Mouse (Mus musculus) hindlimb bud, embryonic 11.5 days (tissue): ENCODE measurements around the gene Ccdc34.

ENCODE experiments used
- DNase-seq: peaks from one replicate; pipeline ENCODE4 v3.0.0-alpha.2; 2012; ENCODE audit warnings: low read depth, low spot score; ENCODE audit errors: extremely low spot score

Gene Ccdc34

GRCm38 (mm10) chr2:110176761-110177400, 159.3 kb downstream of the Ccdc34 start:
- no peak for DNase-seq

DNA sequence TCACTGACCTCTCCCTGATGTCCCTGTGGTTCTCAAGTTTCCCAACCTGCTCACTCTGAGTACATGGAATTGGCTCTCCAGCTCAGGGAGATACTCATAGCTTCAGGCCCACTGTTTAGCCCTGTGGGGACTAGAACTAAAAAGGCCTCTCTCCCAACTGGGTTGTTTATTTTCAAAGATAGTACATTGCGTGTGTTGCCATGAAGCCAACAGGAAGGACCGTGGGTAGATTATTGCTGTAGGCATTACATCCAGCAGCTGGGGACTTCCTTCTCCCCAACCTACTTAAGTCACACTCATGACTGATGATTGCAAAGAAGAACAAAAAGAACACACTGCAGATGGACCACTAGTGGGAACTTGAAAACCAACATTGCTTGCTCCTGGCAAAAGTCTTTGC, 159.8 kb downstream of the Ccdc34 start:
- no peak for DNase-seq

DNA sequence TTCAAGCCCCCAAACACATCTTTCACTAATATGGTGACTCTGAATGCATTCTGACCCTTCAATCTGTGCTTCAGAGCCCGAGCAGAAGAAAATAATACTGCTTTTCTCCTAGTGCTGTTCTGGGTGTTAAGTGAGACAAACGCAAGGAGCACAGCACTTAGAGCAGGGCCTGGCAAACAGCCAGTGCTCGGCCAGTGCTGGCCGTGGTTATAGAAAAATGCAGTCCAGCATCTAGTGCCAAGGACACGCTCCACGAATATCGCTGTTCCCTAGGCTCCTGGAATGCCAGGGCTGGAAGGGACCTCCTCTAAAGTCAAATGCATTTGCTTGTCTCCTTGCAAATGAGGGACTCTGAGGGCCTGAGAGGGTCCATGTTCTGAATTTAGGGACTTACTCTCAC, 160.3 kb downstream of the Ccdc34 start:
- DNase-seq, result no peak

- DNase-seq, result no peak
Measured at GRCm38 (mm10) chr2:110179669-110180315, 162.2 kb downstream of the Ccdc34 start.

DNA sequence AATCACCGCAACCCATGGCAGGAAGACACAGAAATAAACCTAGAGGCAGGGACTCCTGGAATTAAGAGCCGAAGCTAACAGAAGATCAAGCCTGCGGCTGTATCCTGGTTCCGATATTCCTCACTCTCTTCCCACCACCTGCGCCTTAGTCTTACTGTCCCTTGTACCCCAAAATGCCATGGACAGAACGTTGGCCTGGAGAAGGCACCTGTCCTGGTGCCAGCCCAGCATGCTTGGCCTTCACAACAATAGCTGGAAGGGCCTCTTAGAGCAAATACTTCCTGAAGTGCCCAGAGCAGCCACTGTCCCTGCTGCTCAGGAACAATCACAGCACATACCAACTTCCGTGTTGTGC, 162.7 kb downstream of the Ccdc34 start:
- no peak for DNase-seq

DNA sequence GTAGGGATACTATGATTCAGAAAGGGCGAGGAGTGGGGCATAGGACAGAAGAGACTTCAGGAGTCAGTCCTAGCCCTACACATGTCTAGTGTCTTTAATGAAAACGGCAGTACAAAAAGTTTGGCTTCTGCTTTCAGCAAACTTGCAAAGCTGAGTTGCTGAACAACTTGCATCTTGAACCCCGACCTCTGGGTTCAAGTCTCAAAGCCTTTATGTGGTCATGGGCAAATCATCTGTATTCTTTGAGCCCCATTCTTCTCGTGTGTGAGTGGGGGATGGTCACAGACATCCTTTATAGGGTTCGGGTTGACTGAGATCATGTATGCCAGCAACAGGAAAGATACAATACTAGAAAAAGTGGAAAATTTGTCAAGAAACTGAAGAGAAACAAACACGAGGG, 164.0 kb downstream of the Ccdc34 start:
- DNase-seq, result no peak

DNA sequence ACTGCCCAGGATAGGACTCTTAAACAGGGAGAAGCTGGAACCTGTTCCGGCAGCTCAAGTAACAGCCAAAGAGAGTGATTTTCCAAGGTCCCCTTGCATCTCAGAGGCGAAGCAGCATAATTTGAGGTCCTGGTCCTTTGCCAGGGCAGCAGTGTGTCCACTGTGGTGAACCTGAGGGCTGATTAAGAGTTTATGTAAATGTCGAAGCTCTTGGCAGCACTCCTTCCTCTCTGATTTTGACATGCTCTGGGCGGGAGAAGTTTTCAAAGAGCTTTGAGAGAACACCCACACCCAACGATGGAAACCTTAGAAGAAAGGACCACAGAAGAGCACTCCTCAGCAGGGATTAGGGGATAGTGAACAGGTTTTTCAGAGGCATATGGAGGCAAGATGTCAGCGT, 164.6 kb downstream of the Ccdc34 start:
- DNase-seq, result no peak

GRCm38 (mm10) chr2:110182795-110183486, 165.3 kb downstream of the Ccdc34 start:
- DNase-seq, result no peak

DNA sequence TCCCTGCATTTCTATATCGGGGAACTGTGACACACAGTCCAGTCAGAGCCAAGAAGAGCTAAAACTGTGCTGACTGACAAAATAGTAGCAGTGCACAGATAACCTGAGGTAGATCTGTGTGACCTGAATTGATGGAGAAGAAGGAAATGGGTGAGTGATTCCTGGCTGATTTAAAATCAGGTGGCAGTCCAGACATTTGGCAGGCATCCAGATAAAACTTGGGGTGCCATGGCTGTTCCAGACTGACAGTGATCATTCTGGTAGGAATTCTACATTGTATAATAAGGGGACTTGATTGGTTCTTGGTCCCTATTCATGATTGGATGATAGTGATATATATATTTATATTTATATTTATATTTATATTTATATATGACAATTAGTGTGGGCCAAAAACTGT, 166.5 kb downstream of the Ccdc34 start:
- DNase-seq, result no peak

GRCm38 (mm10) chr2:110186427-110186980, 168.9 kb downstream of the Ccdc34 start:
- DNase-seq, result no peak

- no peak for DNase-seq
Measured at GRCm38 (mm10) chr2:110188696-110189397, 171.2 kb downstream of the Ccdc34 start.

GRCm38 (mm10) chr2:110190416-110190815, 172.8 kb downstream of the Ccdc34 start:
- no peak for DNase-seq

GRCm38 (mm10) chr2:110191186-110191690, 173.6 kb downstream of the Ccdc34 start:
- no peak for DNase-seq

DNA sequence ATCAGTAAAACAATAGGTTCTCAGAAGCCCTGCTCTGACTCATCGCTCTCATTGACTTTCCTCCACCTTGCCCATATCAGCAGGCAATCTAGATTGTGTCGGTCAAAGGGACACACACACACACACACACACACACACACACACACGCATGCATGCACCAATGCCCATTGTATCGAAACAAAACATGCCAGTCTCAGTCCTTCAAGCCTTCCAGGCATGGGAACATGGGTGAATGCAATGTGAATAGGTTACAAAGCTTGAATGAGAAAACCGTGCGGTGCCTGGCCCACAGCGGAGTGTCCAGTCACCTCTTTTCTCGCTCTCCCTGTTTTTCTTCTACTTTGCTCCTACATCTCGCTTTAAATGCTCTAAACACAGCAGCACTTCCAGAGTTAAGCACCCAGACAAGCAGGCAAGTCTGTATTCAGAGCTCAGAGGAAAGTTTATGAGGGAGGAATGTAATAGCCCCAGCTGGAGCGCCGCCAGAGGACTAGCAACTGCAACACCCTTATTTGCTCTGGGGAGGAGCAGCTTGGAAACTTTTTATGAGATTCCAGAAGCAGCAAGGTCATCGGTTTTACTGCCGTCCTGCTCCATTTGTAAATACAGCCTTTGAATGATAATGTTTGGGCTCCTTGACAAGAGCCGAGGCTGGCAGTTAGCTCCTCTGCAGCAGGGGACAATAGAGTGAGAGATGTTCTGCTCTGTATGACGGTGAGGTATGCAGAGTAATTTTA, 174.5 kb downstream of the Ccdc34 start:
- no peak for DNase-seq

GRCm38 (mm10) chr2:110192702-110193312, 175.2 kb downstream of the Ccdc34 start:
- no peak for DNase-seq

DNA sequence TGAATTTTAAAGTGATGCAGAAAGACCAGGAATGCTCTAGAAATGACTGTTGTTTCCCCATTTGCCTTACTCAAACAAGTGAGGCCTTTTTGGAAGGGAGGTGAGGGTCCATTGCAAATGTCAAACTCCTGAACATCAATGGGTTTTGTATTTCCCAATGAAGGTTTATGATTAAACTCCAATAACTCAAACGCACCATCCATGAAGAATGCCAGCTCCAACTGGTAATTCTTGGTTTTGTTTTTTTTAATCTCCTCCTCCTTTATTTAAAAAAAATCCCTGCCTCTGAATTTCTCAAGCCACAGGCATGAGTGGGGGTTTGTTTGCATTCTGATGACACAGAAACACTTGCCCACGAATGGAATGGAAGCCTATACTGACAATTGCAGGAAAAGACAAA, 178.9 kb downstream of the Ccdc34 start:
- DNase-seq, result no peak

DNA sequence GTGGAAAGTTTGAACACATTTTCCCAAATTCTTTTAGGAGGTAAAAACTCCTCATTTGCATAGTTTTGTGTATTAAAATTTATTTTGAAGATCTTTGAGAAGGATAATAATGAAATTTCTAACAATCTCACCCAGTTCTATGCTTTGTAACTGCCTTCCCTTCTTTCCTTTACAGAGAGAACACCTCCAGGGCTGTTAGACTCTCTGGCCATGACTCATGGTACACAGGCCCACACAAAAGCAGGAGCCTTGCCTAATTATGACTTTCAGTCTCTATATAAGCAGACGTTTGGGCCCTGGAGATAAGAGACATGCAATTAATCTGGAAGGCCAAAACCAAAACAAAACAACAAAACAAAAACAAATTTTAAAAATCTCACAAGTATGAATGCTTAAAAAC, 182.0 kb downstream of the Ccdc34 start:
- DNase-seq, result no peak

GRCm38 (mm10) chr2:110201770-110202169, 184.2 kb downstream of the Ccdc34 start:
- DNase-seq, result no peak

GRCm38 (mm10) chr2:110202716-110203497, 185.3 kb downstream of the Ccdc34 start:
- DNase-seq, result no peak
